In the genomic region with DNA sequence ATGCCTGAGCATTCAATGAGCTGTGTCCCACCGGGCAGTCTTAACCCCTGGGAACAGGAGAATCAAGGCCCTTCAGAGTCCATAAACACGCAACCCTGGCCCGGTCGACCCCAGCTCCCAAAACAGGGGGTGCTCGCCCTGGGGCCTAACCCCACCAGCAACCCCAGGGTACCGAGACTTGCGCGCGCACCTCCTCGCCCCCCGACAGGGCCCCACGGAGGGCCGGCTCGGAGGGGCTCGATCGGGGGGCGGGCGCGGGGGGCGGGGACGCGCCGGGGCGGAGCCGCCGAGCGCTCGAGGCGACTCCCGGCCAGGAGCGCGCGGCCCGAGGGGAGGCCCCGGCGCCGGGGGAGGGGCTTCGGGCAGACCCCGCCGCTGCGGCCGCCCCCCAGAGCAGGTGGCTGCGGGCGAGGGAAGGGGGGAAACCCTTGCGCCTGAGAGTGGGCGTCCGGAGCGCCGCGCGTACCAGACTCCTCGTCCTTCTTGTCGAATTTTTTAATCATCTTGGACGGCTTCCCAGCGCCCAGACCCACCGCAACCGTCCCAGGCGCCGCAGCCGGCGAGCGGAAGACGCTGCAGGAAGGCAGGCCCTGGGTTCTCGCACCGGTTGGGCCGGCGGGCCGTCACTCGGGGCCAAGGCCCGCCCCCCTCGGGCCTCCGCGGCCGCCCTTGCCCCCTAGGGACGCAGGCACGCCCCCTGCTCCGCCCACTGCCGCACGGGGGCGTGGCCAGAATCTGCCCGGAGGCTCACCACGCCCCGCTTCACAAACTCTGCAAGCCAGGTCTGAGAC, we compare ENCODE assay signal across 8 mouse cellular contexts. TPM values are rescaled to one million over a fixed set of nuclear protein-coding genes. Genes with fewer than 3 reads are reported as not detected.
A peak's percentile ranks its signal among the peaks of the same experiment; 100 is the strongest.
DNase-seq lines count a peak whose midpoint lies in the region; ATAC-seq lines count a peak whose summit lies in the region.

Gene Copg2, minus strand, starts transcription at position 600 of the 791 bp plus-strand sequence.

- peak within 1 kb of the TSS; percentile 63 for H3K4me2 ChIP-seq in hindbrain, embryonic 11.5 days (replicated peaks; ENCODE audit: low read depth, low read length)

- peak within 1 kb of the TSS; percentile 71 for H3K4me3 ChIP-seq in hindbrain, embryonic 11.5 days (ENCODE audit: low read depth, low read length)

- H3K9me3 ChIP-seq in hindbrain, embryonic 11.5 days (ENCODE audit: control insufficient read depth, low read length), result no peaks in the 10 kb centered on the region

- peak within 1 kb of the TSS; percentile 81 for H3K9ac ChIP-seq in hindbrain, embryonic 11.5 days (ENCODE audit: low read depth, low read length)

- peak; percentile 99 for ATAC-seq in hindbrain, embryonic 11.5 days (ENCODE audit: low FRiP score)

- no peaks in the 10 kb centered on the region for H3K4me1 ChIP-seq in hindbrain, embryonic 11.5 days (replicated peaks; ENCODE audit: control insufficient read depth, insufficient read depth, low read length)

- no peaks in the 10 kb centered on the region for H3K36me3 ChIP-seq in hindbrain, embryonic 11.5 days (ENCODE audit: control insufficient read depth, insufficient read depth, low read length)

- peak; percentile 96 for DNase-seq in MN1 (ENCODE audit: low spot score)
- peak; percentile 90 for DNase-seq in cerebellum, adult 9-10 months
- peak; percentile 88 to 95 for DNase-seq in frontal cortex, adult 2 months (ENCODE audit: extremely low spot score in 1 of 2, low spot score in 1 of 2)
- DNase-seq in hindbrain, embryonic 11.5 days (ENCODE audit: low spot score), result peak; percentile 98
- DNase-seq in layer of hippocampus, postnatal 10 days (ENCODE audit: low spot score in 2 of 2), result peak; percentile 94 to 97
- DNase-seq in lung, postnatal 10 days, result peak; percentile 96
- peak; percentile 98 for DNase-seq in ovary, postnatal 36 days (ENCODE audit: low spot score)
- peak; percentile 98 for DNase-seq in thymus, postnatal 25 days

- under 1% methylated on average over 42 of the region's 83 CpGs for WGBS in hindbrain, embryonic 11.5 days

- no peaks in the 10 kb centered on the region for H3K27me3 ChIP-seq in hindbrain, embryonic 11.5 days (ENCODE audit: control insufficient read depth, insufficient read depth, low read length)

- peak within 1 kb of the TSS; percentile 97 for H3K27ac ChIP-seq in hindbrain, embryonic 11.5 days (ENCODE audit: low read depth, low read length)

RNA-seq across cellular contexts. Expression of gene Copg2, which starts in this region (rescaled TPM):
- 35.8 and 64.0 TPM in 2 replicates for polyA plus RNA-seq in frontal cortex, adult 2 months (2012; rRNA removed)
- polyA plus RNA-seq in hindbrain, embryonic 11.5 days (2014; fragmentation: Nextera tagmentation; extraction: Ambion mirVana), result 40.9 and 45.3 TPM in 2 replicates
- 10 to 100 TPM; 49.1 to 53.2 TPM for total RNA-seq in layer of hippocampus, postnatal 10 days (2021)

Comparison
In these comparisons a context has a peak if more than half of its experiments do, and no peak if none do; other contexts are left out.
1. Peak in every context shown above with its lines: DNase-seq, ATAC-seq, H3K4me3 ChIP-seq and H3K27ac ChIP-seq.